Mouse (Mus musculus) retina, embryonic 14.5 days (tissue): ENCODE data around the gene Denr.

ENCODE experiments used
- DNase-seq: peaks from one replicate; pipeline ENCODE4 v3.0.0-alpha.2; 2015; ENCODE audit warnings: low spot score

Denr gene

GRCm38 (mm10) chr5:123906976-123907630 is at the start of gene Denr:
TSS of gene Denr (plus strand) at chr5:123907175.
- peak; percentile 99 for DNase-seq

- no peak for DNase-seq
These were observed 48.2 kb upstream of the Denr start for GRCm38 (mm10) chr5:123858798-123859197.

GRCm38 (mm10) chr5:123862374-123863350 is 44.3 kb upstream of the Denr start:
- no peak for DNase-seq

- no peak for DNase-seq
These were observed 43.0 kb upstream of the Denr start for GRCm38 (mm10) chr5:123863934-123864333.

- no peak for DNase-seq
These were observed 41.6 kb upstream of the Denr start, which contains the start of gene Hcar2 for GRCm38 (mm10) chr5:123865365-123865764. TSS of gene Hcar2 (minus strand) at chr5:123865499.

GRCm38 (mm10) chr5:123866457-123866856 is 40.5 kb upstream of the Denr start:
- no peak for DNase-seq

GRCm38 (mm10) chr5:123869615-123870014 is 37.4 kb upstream of the Denr start:
- no peak for DNase-seq

- DNase-seq = no peak
These were observed 32.8 kb upstream of the Denr start for GRCm38 (mm10) chr5:123874177-123874576.

GRCm38 (mm10) chr5:123878056-123878455 is 28.9 kb upstream of the Denr start:
- no peak for DNase-seq

- no peak for DNase-seq
These were observed 27.0 kb upstream of the Denr start, which contains the start of gene Hcar1 for GRCm38 (mm10) chr5:123879928-123880327. TSS of gene Hcar1 (minus strand) at chr5:123880020.

- DNase-seq = no peak
These were observed 26.2 kb upstream of the Denr start for GRCm38 (mm10) chr5:123880778-123881177.

GRCm38 (mm10) chr5:123883891-123884290 is 23.1 kb upstream of the Denr start:
- no peak for DNase-seq

- DNase-seq = no peak
These were observed 22.6 kb upstream of the Denr start for GRCm38 (mm10) chr5:123884332-123884731.

GRCm38 (mm10) chr5:123886365-123886764 is 20.6 kb upstream of the Denr start:
- DNase-seq = no peak

GRCm38 (mm10) chr5:123890312-123890711 is 16.7 kb upstream of the Denr start:
- no peak for DNase-seq

GRCm38 (mm10) chr5:123890987-123891386 is 16.0 kb upstream of the Denr start:
- no peak for DNase-seq

GRCm38 (mm10) chr5:123891669-123892068 is 15.3 kb upstream of the Denr start:
- DNase-seq = peak; percentile 56

GRCm38 (mm10) chr5:123893520-123893919 is 13.5 kb upstream of the Denr start:
- DNase-seq = no peak

GRCm38 (mm10) chr5:123896395-123896794 is 10.6 kb upstream of the Denr start:
- DNase-seq = no peak

GRCm38 (mm10) chr5:123897352-123897751 is 9.6 kb upstream of the Denr start:
- no peak for DNase-seq

- DNase-seq = no peak
These were observed 2.8 kb upstream of the Denr start for GRCm38 (mm10) chr5:123904059-123904672.

GRCm38 (mm10) chr5:123906146-123906975 is 614 bp upstream of the Denr start:
- DNase-seq = no peak
